ENCODE assay signal across 9 mouse cellular contexts in genomic region chr12:17358981-17359380, GRCm38 (mm10). TPM values are rescaled to one million over a fixed set of nuclear protein-coding genes. Genes with fewer than 3 reads are reported as not detected.
DNase-seq lines count a peak whose midpoint lies in the region; ATAC-seq and TF ChIP-seq lines count a peak whose summit lies in the region.
"Had no signal": no experiment of that assay in that cellular context is flagged by ENCODE, and none has a peak within 500 bp of the region (broad histone marks: within the 10 kb centered on the region; RNA-seq: fewer than 3 reads in every experiment).

No protein-coding gene starts in this region.

- peak; percentile 59 for TF ChIP-seq CTCF in kidney, adult 2 months (conservative IDR thresholded peaks at IDR 0.05; ENCODE audit: insufficient read depth, insufficient read length, low read depth, low read length)
- TF ChIP-seq CTCF in MEL (IDR thresholded peaks at IDR 0.05 in 2 of 3, conservative IDR thresholded peaks at IDR 0.05 in 1 of 3; ENCODE audit: control insufficient read depth in 1 of 3, insufficient read depth in 1 of 3, low read depth in 2 of 3, low read length in 3 of 3, poor library complexity in 1 of 3, severe bottlenecking in 1 of 3) = peak in 2 of 3 experiments; percentile 26 to 30; a peak in 2 of 6 replicates

- H3K9ac ChIP-seq in kidney, embryonic 15.5 days = no peak overlapping the region
- no peak overlapping the region for H3K9ac ChIP-seq in MEL (ENCODE audit: control insufficient read depth, low read depth, low read length, poor library complexity, severe bottlenecking)
- H3K9ac ChIP-seq: stomach, embryonic 15.5 days had no signal

- peak; percentile 19 for DNase-seq in adrenal gland, postnatal 10 days
- no peak for DNase-seq in adrenal gland, adult 8-10 months
- peak; percentile 87 for DNase-seq in kidney, adult 2 months
- peak; percentile 20 for DNase-seq in MEL (ENCODE audit: low read depth, low spot score)
- DNase-seq in kidney, postnatal 4 days = peak; percentile 44 to 55
- DNase-seq in embryo, embryonic 10 days (ENCODE audit: low spot score) = no peak
- DNase-seq in urinary bladder, postnatal 4 days (ENCODE audit: low spot score in 2 of 2) = no peak

- H3K27me3 ChIP-seq in kidney, adult 2 months (replicated peaks; ENCODE audit: control insufficient read depth, insufficient read depth, low read length) = no peaks in the 10 kb centered on the region
- H3K27me3 ChIP-seq in kidney, embryonic 15.5 days = no peaks in the 10 kb centered on the region
- no peaks in the 10 kb centered on the region for H3K27me3 ChIP-seq in MEL (ENCODE audit: control insufficient read depth in 1 of 2, insufficient read depth in 2 of 2, low read length in 2 of 2)
- H3K27me3 ChIP-seq: stomach, embryonic 15.5 days had no signal

- ATAC-seq in kidney, embryonic 15.5 days (replicated peaks; ENCODE audit: low FRiP score) = no peak

- H3K27ac ChIP-seq in kidney, adult 2 months (ENCODE audit: insufficient read depth, low read depth, low read length) = no peak overlapping the region
- H3K27ac ChIP-seq in kidney, embryonic 15.5 days = no peak overlapping the region
- H3K27ac ChIP-seq in MEL (ENCODE audit: control insufficient read depth, low read depth, low read length) = no peak overlapping the region
- H3K27ac ChIP-seq: stomach, embryonic 15.5 days had no signal

- H3K9me3 ChIP-seq in kidney, embryonic 15.5 days (replicated peaks) = no peaks in the 10 kb centered on the region
- H3K9me3 ChIP-seq in MEL (replicated peaks; ENCODE audit: insufficient read depth, low read length) = no peaks in the 10 kb centered on the region
- H3K9me3 ChIP-seq: stomach, embryonic 15.5 days had no signal

- peak; percentile 0; the same call in 1 of the 2 replicates for TF ChIP-seq RAD21 in MEL (IDR thresholded peaks at IDR 0.05; ENCODE audit: low read depth, low read length)

- no peak overlapping the region for H3K4me3 ChIP-seq in kidney, adult 2 months (ENCODE audit: insufficient read depth, low read depth, low read length)
- no peak overlapping the region for H3K4me3 ChIP-seq in kidney, embryonic 15.5 days (replicated peaks)
- H3K4me3 ChIP-seq in MEL (ENCODE audit: control insufficient read depth in 1 of 2, insufficient read depth in 1 of 2, low read depth in 2 of 2, low read length in 2 of 2) = no peak overlapping the region
- H3K4me3 ChIP-seq: stomach, embryonic 15.5 days had no signal

- no peak for TF ChIP-seq EP300 in MEL (IDR thresholded peaks at IDR 0.05; ENCODE audit: low read depth in 1 of 2, low read length in 2 of 2)

- H3K79me2 ChIP-seq in MEL (ENCODE audit: control insufficient read depth, insufficient read depth, low read length, poor library complexity) = no peaks in the 10 kb centered on the region

- H3K4me1 ChIP-seq in kidney, adult 2 months (ENCODE audit: control insufficient read depth, insufficient read depth, low read length) = peaks cover 13% of the 10 kb centered on the region; the same call in 1 of the 2 replicates
- H3K4me1 ChIP-seq in kidney, embryonic 15.5 days = no peaks in the 10 kb centered on the region
- H3K4me1 ChIP-seq in MEL (ENCODE audit: control insufficient read depth in 1 of 2, insufficient read depth in 2 of 2, low read length in 2 of 2) = no peaks in the 10 kb centered on the region
- H3K4me1 ChIP-seq: stomach, embryonic 15.5 days had no signal

- no peak overlapping the region for H3K4me2 ChIP-seq in kidney, embryonic 15.5 days
- H3K4me2 ChIP-seq: stomach, embryonic 15.5 days had no signal

- 51% methylated on average over 9 of the region's 9 CpGs for WGBS in kidney, adult 2 months
- 89% methylated on average over 9 of the region's 9 CpGs for WGBS in kidney, embryonic 15.5 days

- TF ChIP-seq POLR2A in kidney, adult 2 months (IDR thresholded peaks at IDR 0.05; ENCODE audit: low read depth, low read length) = no peak
- no peak for TF ChIP-seq POLR2A in MEL (IDR thresholded peaks at IDR 0.05; ENCODE audit: control insufficient read depth in 1 of 2, insufficient read depth in 1 of 2, low read depth in 1 of 2, low read length in 2 of 2, poor library complexity in 1 of 2)

- no peaks in the 10 kb centered on the region for H3K36me3 ChIP-seq in kidney, adult 2 months (ENCODE audit: control insufficient read depth, insufficient read depth, low read length)
- peaks cover 91% of the 10 kb centered on the region for H3K36me3 ChIP-seq in kidney, embryonic 15.5 days
- peaks cover 0 to 23% of the 10 kb centered on the region in 2 experiments; a peak in 2 of 4 replicates for H3K36me3 ChIP-seq in MEL (ENCODE audit: control insufficient read depth in 1 of 2, insufficient read depth in 2 of 2, low read length in 2 of 2)

TF ChIP-seq in MEL, 35 proteins besides CTCF, POLR2A, EP300 and RAD21:
- TF ChIP-seq TBP (IDR thresholded peaks at IDR 0.05; ENCODE audit: low read depth, low read length) = no peak
- TF ChIP-seq RCOR1 (IDR thresholded peaks at IDR 0.05; ENCODE audit: low read depth, low read length) = no peak
- no peak for TF ChIP-seq MXI1 (IDR thresholded peaks at IDR 0.05; ENCODE audit: low read depth, low read length)
- TF ChIP-seq JUND (IDR thresholded peaks at IDR 0.05; ENCODE audit: low read depth, low read length) = no peak
- TF ChIP-seq SMC3 (IDR thresholded peaks at IDR 0.05; ENCODE audit: low read depth, low read length) = no peak

RNA-seq across cellular contexts. Expression of gene Nol10, which starts 10.7 kb away (rescaled TPM):
- 10 to 100 TPM; 11.9 to 14.2 TPM for total RNA-seq in adrenal gland, postnatal 10 days (2021)
- total RNA-seq in adrenal gland, adult 8-10 months (2022) = 10 to 100 TPM; 15.1 to 22.2 (median 19.4) TPM
- polyA plus RNA-seq in kidney, adult 2 months (2012; rRNA removed) = 5.1 and 6.1 TPM in 2 replicates
- 28.2 and 28.7 TPM in 2 replicates for polyA plus RNA-seq in kidney, embryonic 15.5 days (2015; fragmentation: Nextera tagmentation; extraction: Ambion mirVana)
- total RNA-seq in MEL (2012; rRNA removed) = 19.2 and 21.6 TPM in 2 replicates
- 100 to 1,000 TPM in 1 of 2 experiments, 10 to 100 TPM in 1; 44.2 to 128 TPM for polyA plus RNA-seq in MEL (2012; ENCODE audit: insufficient read depth in 1 of 2, insufficient read length in 2 of 2, low read depth in 1 of 2, low replicate concordance in 2 of 2, missing spikeins in 1 of 2)

RNA-seq across cellular contexts. Expression of gene Atp6v1c2, which starts 29.8 kb away (rescaled TPM):
- total RNA-seq in adrenal gland, postnatal 10 days (2021) = 1 to 10 TPM; 1.8 to 2.5 TPM
- total RNA-seq in adrenal gland, adult 8-10 months (2022) = 1 to 10 TPM; 1.2 to 4.0 (median 2.2) TPM
- 32.4 and 39.9 TPM in 2 replicates for polyA plus RNA-seq in kidney, adult 2 months (2012; rRNA removed)
- 2.6 and 2.7 TPM in 2 replicates for polyA plus RNA-seq in kidney, embryonic 15.5 days (2015; fragmentation: Nextera tagmentation; extraction: Ambion mirVana)
- not detected in 2 replicates for total RNA-seq in MEL (2012; rRNA removed)
- not detected for polyA plus RNA-seq in MEL (2012; ENCODE audit: insufficient read depth in 1 of 2, insufficient read length in 2 of 2, low read depth in 1 of 2, low replicate concordance in 2 of 2, missing spikeins in 1 of 2)

Comparison
In these comparisons a context has a peak if more than half of its experiments do, and no peak if none do; other contexts are left out.
1. DNase-seq: peak in adrenal gland, postnatal 10 days (single experiment), kidney, adult 2 months (single experiment), MEL (single experiment) and kidney, postnatal 4 days (2 of 2); none in adrenal gland, adult 8-10 months (single experiment), embryo, embryonic 10 days (single experiment) and urinary bladder, postnatal 4 days (0 of 2).